Mouse (Mus musculus) erythroblast, embryonic 14.5 days (primary cell): Measurements from ENCODE around the gene Gpr25. TPM values are rescaled to one million over a fixed set of nuclear protein-coding genes. Genes with fewer than 3 reads are reported as not detected.

Source experiments
- H3K27me3 ChIP-seq: 2 replicates; pipeline ENCODE4 v1.6.1; 2012; ENCODE audit warnings: inconsistent platforms; ENCODE audit not compliant: control insufficient read depth
- H3K36me3 ChIP-seq: 2 replicates; pipeline ENCODE4 v1.6.1; 2012; ENCODE audit warnings: mild to moderate bottlenecking, inconsistent platforms; ENCODE audit not compliant: control insufficient read depth
- H3K4me1 ChIP-seq: 2 replicates; pipeline ENCODE4 v1.6.1; 2012; ENCODE audit warnings: inconsistent platforms; ENCODE audit not compliant: control insufficient read depth
- H3K4me3 ChIP-seq: replicated peaks from 2 replicates; pipeline ENCODE3; 2012; ENCODE audit warnings: moderate library complexity, mild to moderate bottlenecking, inconsistent platforms
- H3K9me3 ChIP-seq: 2 replicates; pipeline ENCODE4 v1.6.1; 2012; ENCODE audit warnings: low read length, inconsistent platforms, mixed read lengths; ENCODE audit not compliant: control insufficient read depth
- GATA1 ChIP-seq: IDR thresholded peaks from 2 replicates; pipeline ENCODE4 v1.6.1; 2012; ENCODE audit warnings: low read length, inconsistent platforms, mixed read lengths
- TAL1 ChIP-seq: IDR thresholded peaks from 3 replicates; pipeline ENCODE4 v1.6.1; 2012; ENCODE audit warnings: low read length, inconsistent platforms, mixed read lengths
- polyA plus RNA-seq: library from polyadenylated mRNA; stranded (reverse); fragments of >175 nt; gene quantifications from 2 replicates; pipeline ENCODE4 v1.2.3, GENCODE M21; 2012

The Gpr25 gene
- polyA plus RNA-seq, 1 experiment = not detected

- H3K27me3 ChIP-seq = peaks cover 88% of the 10 kb centered on the region
- peaks cover 5% of the 10 kb centered on the region; the same call in 1 of the 2 replicates for H3K9me3 ChIP-seq
- TF ChIP-seq TAL1 (no peak), GATA1 (no peak)
Observed at GRCm38 (mm10) chr1:136259893-136260634, 609 bp downstream of the Gpr25 start.

GRCm38 (mm10) chr1:136259543-136259892 is 1.2 kb downstream of the Gpr25 start:
- no peaks in the 10 kb centered on the region for H3K36me3 ChIP-seq
- H3K4me3 ChIP-seq = no peak overlapping the region
- peaks cover 5% of the 10 kb centered on the region; the same call in 1 of the 2 replicates for H3K9me3 ChIP-seq
- H3K4me1 ChIP-seq = peaks cover 10% of the 10 kb centered on the region
- H3K27me3 ChIP-seq = peaks cover 89% of the 10 kb centered on the region
- no peak for TF ChIP-seq GATA1
- TF ChIP-seq TAL1 = no peak

More at GRCm38 (mm10) chr1:136259893-136260634, 609 bp downstream of the Gpr25 start:
- Histone ChIP-seq H3K4me1 (peaks cover 10% of the 10 kb centered on the region), H3K4me3 (peak overlapping the region; percentile 25), H3K36me3 (no peaks in the 10 kb centered on the region)

- Histone ChIP-seq H3K36me3 (no peaks in the 10 kb centered on the region), H3K4me1 (peaks cover 10% of the 10 kb centered on the region), H3K27me3 (peaks cover 84% of the 10 kb centered on the region), H3K9me3 (peaks cover 5% of the 10 kb centered on the region; the same call in 1 of the 2 replicates), H3K4me3 (no peak overlapping the region)
- TF ChIP-seq TAL1 (no peak), GATA1 (no peak)
Observed at GRCm38 (mm10) chr1:136258495-136258894, 2.2 kb downstream of the Gpr25 start.

- no peak overlapping the region for H3K4me3 ChIP-seq
- H3K4me1 ChIP-seq = peaks cover 9% of the 10 kb centered on the region
- H3K27me3 ChIP-seq = peaks cover 56% of the 10 kb centered on the region
- peaks cover 5% of the 10 kb centered on the region; the same call in 1 of the 2 replicates for H3K9me3 ChIP-seq
- no peaks in the 10 kb centered on the region for H3K36me3 ChIP-seq
- TF ChIP-seq TAL1 (no peak), GATA1 (no peak)
Observed at GRCm38 (mm10) chr1:136255657-136256056, 5.0 kb downstream of the Gpr25 start.

- Histone ChIP-seq H3K4me1 (peaks cover 4% of the 10 kb centered on the region), H3K9me3 (peaks cover 5% of the 10 kb centered on the region; the same call in 1 of the 2 replicates), H3K36me3 (no peaks in the 10 kb centered on the region), H3K27me3 (peaks cover 51% of the 10 kb centered on the region), H3K4me3 (no peak overlapping the region)
- no peak for TF ChIP-seq GATA1
- TF ChIP-seq TAL1 = no peak
Observed at GRCm38 (mm10) chr1:136255174-136255573, 5.5 kb downstream of the Gpr25 start.

GRCm38 (mm10) chr1:136254503-136255065 is 6.1 kb downstream of the Gpr25 start:
- no peak for TF ChIP-seq TAL1
- no peak for TF ChIP-seq GATA1
- Histone ChIP-seq H3K36me3 (no peaks in the 10 kb centered on the region), H3K4me3 (no peak overlapping the region), H3K9me3 (peaks cover 1% of the 10 kb centered on the region; the same call in 1 of the 2 replicates), H3K27me3 (peaks cover 45% of the 10 kb centered on the region), H3K4me1 (no peaks in the 10 kb centered on the region; the same call in 1 of the 2 replicates)

- Histone ChIP-seq H3K4me3 (no peak overlapping the region), H3K4me1 (no peaks in the 10 kb centered on the region; the same call in 1 of the 2 replicates), H3K9me3 (no peaks in the 10 kb centered on the region), H3K27me3 (peaks cover 36% of the 10 kb centered on the region), H3K36me3 (no peaks in the 10 kb centered on the region)
- TF ChIP-seq TAL1 = no peak
- no peak for TF ChIP-seq GATA1
Observed at GRCm38 (mm10) chr1:136253472-136253871, 7.2 kb downstream of the Gpr25 start.

- H3K9me3 ChIP-seq = no peaks in the 10 kb centered on the region
- TF ChIP-seq GATA1 = no peak
- TF ChIP-seq TAL1 = no peak
Observed at GRCm38 (mm10) chr1:136249662-136250061, 11.0 kb downstream of the Gpr25 start.

GRCm38 (mm10) chr1:136247393-136247792 is 13.3 kb downstream of the Gpr25 start:
- Histone ChIP-seq H3K27me3 (peaks cover 4% of the 10 kb centered on the region; the same call in 1 of the 2 replicates), H3K9me3 (no peaks in the 10 kb centered on the region), H3K4me1 (no peaks in the 10 kb centered on the region), H3K36me3 (no peaks in the 10 kb centered on the region), H3K4me3 (no peak overlapping the region)
- TF ChIP-seq TAL1 (no peak), GATA1 (no peak)

More at GRCm38 (mm10) chr1:136249662-136250061, 11.0 kb downstream of the Gpr25 start:
- H3K27me3 ChIP-seq = peaks cover 2% of the 10 kb centered on the region; the same call in 1 of the 2 replicates
- H3K4me1 ChIP-seq = no peaks in the 10 kb centered on the region; the same call in 1 of the 2 replicates
- H3K36me3 ChIP-seq = no peaks in the 10 kb centered on the region
- H3K4me3 ChIP-seq = no peak overlapping the region
